Mouse (Mus musculus): ENCODE data around the gene Chac1.

DNA sequence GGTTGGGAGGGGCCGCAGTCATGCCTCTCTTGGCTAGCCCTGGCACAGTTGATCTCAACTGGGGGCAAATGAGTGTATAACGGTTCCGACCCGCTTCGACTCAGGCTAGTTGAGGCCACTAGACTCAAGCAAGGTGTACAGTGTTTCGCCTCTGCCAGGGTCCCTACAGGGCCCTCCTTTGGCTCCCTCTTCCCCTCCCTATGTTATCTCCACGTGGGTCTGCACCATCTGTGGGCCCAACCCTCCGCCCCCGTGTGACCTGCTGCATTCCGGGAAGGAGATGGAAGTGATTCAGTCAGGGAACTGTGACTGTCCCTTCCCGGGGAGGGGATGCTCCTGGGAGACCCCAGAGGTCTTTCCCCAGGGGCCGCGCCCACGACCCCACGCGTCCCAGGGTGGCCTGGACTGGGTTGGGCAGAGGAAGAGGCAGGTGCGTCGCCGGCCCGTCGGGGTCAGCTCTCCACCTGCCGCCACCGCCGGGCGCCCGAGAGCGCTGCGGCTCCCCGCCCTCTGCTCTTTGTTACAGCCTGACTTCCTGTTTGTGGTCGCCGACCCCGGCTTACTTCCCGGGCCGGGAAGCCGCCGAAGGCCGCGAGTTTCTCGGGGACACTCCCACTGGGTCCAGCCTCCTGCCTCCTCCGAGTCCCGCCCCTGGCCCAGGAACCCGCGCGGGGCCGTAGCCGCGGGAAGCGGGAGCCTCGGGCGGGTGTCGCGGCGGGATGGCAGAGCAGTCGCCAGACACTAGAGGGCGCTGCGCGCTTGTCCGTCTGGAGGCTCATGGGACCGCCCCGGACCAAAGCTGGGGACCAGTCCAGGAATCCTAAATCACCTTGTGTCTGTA is 13.4 kb upstream of the Chac1 start:
- no peak for TF ChIP-seq EP300 (IDR thresholded peaks at IDR 0.05)
- TF ChIP-seq CTCF (IDR thresholded peaks at IDR 0.05), result peak; percentile 90
